Mouse (Mus musculus) kidney, embryonic 14.5 days (tissue): Measurements from ENCODE around the gene Rasal1. TPM values are rescaled to one million over a fixed set of nuclear protein-coding genes. Genes with fewer than 3 reads are reported as not detected.
A peak's percentile ranks its signal among the peaks of the same experiment; 100 is the strongest.

Experiments used
- ATAC-seq: fragments of 200-750 bp; cut with Nextera tagmentation; 2 replicates; pipeline ENCODE4 v1.8.0; 2017; ENCODE audit warnings: moderate number of reproducible peaks, mild to moderate bottlenecking, moderate TSS enrichment, moderate library complexity; ENCODE audit not compliant: low FRiP score, low TSS enrichment
- H3K27ac ChIP-seq: fragments of 300-500 bp; sonication (generic); 2 replicates; pipeline ENCODE4 v1.5.1; 2014; ENCODE audit warnings: low read depth, mild to moderate bottlenecking, low read length, moderate library complexity, mixed read lengths
- H3K27me3 ChIP-seq: fragments of 300-500 bp; sonication (generic); 2 replicates; pipeline ENCODE4 v1.6.1; 2014; ENCODE audit warnings: mild to moderate bottlenecking, low read length; ENCODE audit not compliant: control insufficient read depth, insufficient read depth
- H3K36me3 ChIP-seq: fragments of 300-500 bp; sonication (generic); 2 replicates; pipeline ENCODE4 v1.6.1; 2014; ENCODE audit warnings: low read length, mixed read lengths; ENCODE audit not compliant: control insufficient read depth, insufficient read depth
- H3K4me1 ChIP-seq: fragments of 300-500 bp; sonication (generic); 2 replicates; pipeline ENCODE4 v1.6.1; 2014; ENCODE audit warnings: low read length, mixed read lengths; ENCODE audit not compliant: control insufficient read depth, insufficient read depth
- H3K4me2 ChIP-seq: fragments of 300-500 bp; sonication (generic); replicated peaks from 2 replicates; pipeline ENCODE4 v1.6.1; 2014; ENCODE audit warnings: low read depth, mild to moderate bottlenecking, low read length
- H3K4me3 ChIP-seq: fragments of 300-500 bp; sonication (generic); 2 replicates; pipeline ENCODE4 v1.5.1; 2014; ENCODE audit warnings: mild to moderate bottlenecking, low read length
- H3K9ac ChIP-seq: fragments of 300-500 bp; sonication (generic); 2 replicates; pipeline ENCODE4 v1.6.1; 2014; ENCODE audit warnings: low read depth, mild to moderate bottlenecking, low read length, moderate library complexity
- H3K9me3 ChIP-seq: fragments of 300-500 bp; sonication (generic); 2 replicates; pipeline ENCODE4 v1.6.1; 2016; ENCODE audit warnings: low read length; ENCODE audit not compliant: control insufficient read depth
- WGBS: fragments of 180-500 bp; shearing (Covaris S2); extraction: QIAGEN DNeasy Blood & Tissue Kit; methylation state at CpG from one replicate; pipeline ENCODE4 v1.1.7; 2014; 5-methylcytosine and 5-hydroxymethylcytosine counted together
- polyA plus RNA-seq: library from polyadenylated mRNA; unstranded; fragments of >200 nt; fragmentation: Nextera tagmentation; extraction: Ambion mirVana; gene quantifications from 2 replicates; pipeline ENCODE4 v1.2.1, GENCODE M21; 2014

The Rasal1 gene
- polyA plus RNA-seq, 1 experiment from 2014 or later, result 0.23 TPM

- WGBS, result 67% methylated on average over 3 of the region's 3 CpGs
- Histone ChIP-seq H3K9ac (no peak overlapping the region), H3K4me2 (no peak overlapping the region), H3K27ac (no peak overlapping the region), H3K9me3 (no peaks in the 10 kb centered on the region), H3K27me3 (peaks cover 17% of the 10 kb centered on the region), H3K4me3 (no peak overlapping the region), H3K4me1 (peaks cover 10% of the 10 kb centered on the region), H3K36me3 (no peaks in the 10 kb centered on the region)
- ATAC-seq, result no peak
Observed at GRCm38 (mm10) chr5:120644227-120644626, 4.4 kb upstream of the Rasal1 start.

GRCm38 (mm10) chr5:120645851-120646250 lies 2.8 kb upstream of the Rasal1 start:
- Histone ChIP-seq H3K4me1 (peaks cover 10% of the 10 kb centered on the region), H3K27ac (no peak overlapping the region), H3K9ac (no peak overlapping the region), H3K36me3 (no peaks in the 10 kb centered on the region), H3K4me3 (no peak overlapping the region), H3K27me3 (peaks cover 28% of the 10 kb centered on the region), H3K4me2 (no peak overlapping the region), H3K9me3 (no peaks in the 10 kb centered on the region)
- 60% methylated on average over 6 of the region's 6 CpGs for WGBS
- no peak for ATAC-seq

GRCm38 (mm10) chr5:120647361-120647760 lies 1.3 kb upstream of the Rasal1 start:
- Histone ChIP-seq H3K9ac (no peak overlapping the region), H3K9me3 (no peaks in the 10 kb centered on the region), H3K4me2 (no peak overlapping the region), H3K27me3 (peaks cover 28% of the 10 kb centered on the region), H3K27ac (no peak overlapping the region), H3K36me3 (no peaks in the 10 kb centered on the region), H3K4me3 (no peak overlapping the region), H3K4me1 (peaks cover 10% of the 10 kb centered on the region)
- 62% methylated on average over 4 of the region's 4 CpGs for WGBS
- no peak for ATAC-seq

- Histone ChIP-seq H3K4me1 (peaks cover 10% of the 10 kb centered on the region), H3K9ac (no peak overlapping the region), H3K27me3 (peaks cover 28% of the 10 kb centered on the region), H3K9me3 (no peaks in the 10 kb centered on the region), H3K4me3 (0 out of 2 replicates have a peak overlapping the region, but pooled peaks have one; percentile 28), H3K36me3 (no peaks in the 10 kb centered on the region), H3K27ac (no peak overlapping the region), H3K4me2 (peak overlapping the region; percentile 42)
- WGBS, result 25% methylated on average over 12 of the region's 12 CpGs
- ATAC-seq, result no peak
Observed at GRCm38 (mm10) chr5:120647814-120648491, 659 bp upstream of the Rasal1 start.

GRCm38 (mm10) chr5:120649374-120649933 lies 842 bp downstream of the Rasal1 start:
- H3K36me3 ChIP-seq, result no peaks in the 10 kb centered on the region
- peaks cover 28% of the 10 kb centered on the region for H3K27me3 ChIP-seq
- H3K9ac ChIP-seq, result peak overlapping the region; percentile 31; the same call in 1 of the 2 replicates
- H3K27ac ChIP-seq, result no peak overlapping the region
- H3K4me1 ChIP-seq, result peaks cover 10% of the 10 kb centered on the region
- peak overlapping the region; percentile 28 for H3K4me3 ChIP-seq
- no peaks in the 10 kb centered on the region for H3K9me3 ChIP-seq
- ATAC-seq, result peak; percentile 41
- WGBS, result 3% methylated on average over 21 of the region's 21 CpGs
- peak overlapping the region; percentile 42 for H3K4me2 ChIP-seq

- ATAC-seq, result no peak
- Histone ChIP-seq H3K4me3 (no peak overlapping the region), H3K9me3 (no peaks in the 10 kb centered on the region), H3K4me2 (no peak overlapping the region; the same call in 1 of the 2 replicates), H3K36me3 (no peaks in the 10 kb centered on the region), H3K27me3 (peaks cover 28% of the 10 kb centered on the region), H3K9ac (no peak overlapping the region), H3K27ac (no peak overlapping the region), H3K4me1 (peaks cover 10% of the 10 kb centered on the region)
- WGBS, result 24% methylated on average over 13 of the region's 13 CpGs
Observed at GRCm38 (mm10) chr5:120649938-120650337, 1.3 kb downstream of the Rasal1 start.

- no peak for ATAC-seq
- H3K9me3 ChIP-seq, result no peaks in the 10 kb centered on the region
- no peak overlapping the region for H3K4me3 ChIP-seq
- H3K27me3 ChIP-seq, result peaks cover 28% of the 10 kb centered on the region
- no peak overlapping the region for H3K4me2 ChIP-seq
- H3K9ac ChIP-seq, result no peak overlapping the region
- peaks cover 10% of the 10 kb centered on the region for H3K4me1 ChIP-seq
- 47% methylated on average over 5 of the region's 5 CpGs for WGBS
- no peak overlapping the region for H3K27ac ChIP-seq
- H3K36me3 ChIP-seq, result no peaks in the 10 kb centered on the region
Observed at GRCm38 (mm10) chr5:120651230-120651629, 2.6 kb downstream of the Rasal1 start.

- H3K9me3 ChIP-seq, result no peaks in the 10 kb centered on the region
- H3K4me3 ChIP-seq, result no peak overlapping the region
- H3K9ac ChIP-seq, result no peak overlapping the region
- no peak overlapping the region for H3K4me2 ChIP-seq
- no peak for ATAC-seq
- no peaks in the 10 kb centered on the region for H3K36me3 ChIP-seq
- peaks cover 10% of the 10 kb centered on the region for H3K4me1 ChIP-seq
- no peak overlapping the region for H3K27ac ChIP-seq
- peaks cover 21% of the 10 kb centered on the region for H3K27me3 ChIP-seq
- 78% methylated on average over 28 of the region's 28 CpGs for WGBS
Observed at GRCm38 (mm10) chr5:120652915-120653701, 4.5 kb downstream of the Rasal1 start.

GRCm38 (mm10) chr5:120653873-120654272 lies 5.3 kb downstream of the Rasal1 start:
- no peak overlapping the region for H3K4me2 ChIP-seq
- ATAC-seq, result no peak
- no peaks in the 10 kb centered on the region for H3K36me3 ChIP-seq
- H3K9me3 ChIP-seq, result no peaks in the 10 kb centered on the region
- H3K4me3 ChIP-seq, result no peak overlapping the region
- H3K27me3 ChIP-seq, result peaks cover 15% of the 10 kb centered on the region
- no peak overlapping the region for H3K27ac ChIP-seq
- WGBS, result 89% methylated on average over 2 of the region's 2 CpGs
- no peak overlapping the region for H3K9ac ChIP-seq
- H3K4me1 ChIP-seq, result peaks cover 3% of the 10 kb centered on the region; the same call in 1 of the 2 replicates
